Mouse (Mus musculus): ENCODE measurements around the gene Sord.

DNA sequence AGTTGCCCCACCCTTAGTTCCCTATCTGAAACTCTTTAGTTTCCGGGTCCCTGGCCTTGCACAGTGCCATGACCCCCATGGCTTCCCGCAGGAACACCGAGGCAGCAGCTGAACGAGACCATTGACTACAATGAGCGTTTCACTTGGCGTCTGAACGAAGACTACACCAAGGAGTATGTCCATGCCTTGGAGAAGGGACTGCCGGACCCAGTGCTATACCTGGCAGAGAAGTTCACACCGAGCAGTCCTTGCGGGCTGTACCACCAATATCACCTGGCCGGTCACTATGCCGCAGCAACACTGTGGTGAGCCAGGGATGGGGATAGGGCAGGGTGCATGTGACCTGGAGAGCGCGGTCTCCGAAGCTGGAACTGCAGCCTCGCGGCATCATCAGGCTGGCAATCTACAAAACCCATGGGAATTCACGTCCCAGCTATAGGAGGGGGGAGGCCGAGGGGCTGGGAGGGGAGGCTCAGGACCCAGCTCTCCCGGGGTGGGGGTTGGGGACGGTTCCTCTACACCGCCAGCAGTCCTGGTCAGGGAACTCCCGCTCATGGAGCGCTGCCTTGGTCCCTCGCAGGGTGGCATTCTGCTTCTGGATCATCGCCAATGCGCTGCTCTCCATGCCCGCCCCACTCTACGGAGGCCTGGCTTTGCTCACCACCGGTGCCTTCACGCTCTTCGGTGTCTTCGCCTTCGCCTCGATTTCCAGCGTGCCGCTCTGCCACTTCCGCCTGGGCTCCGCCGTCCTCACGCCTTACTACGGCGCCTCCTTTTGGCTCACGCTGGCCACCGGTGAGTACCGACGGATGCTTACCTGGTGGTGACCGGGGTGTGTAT, 66.8 kb downstream of the Sord start:
- no peak for TF ChIP-seq TAL1 (conservative IDR thresholded peaks at IDR 0.05; ENCODE audit: low read depth, low read length)
- TF ChIP-seq CTCF (IDR thresholded peaks at IDR 0.05; ENCODE audit: low read depth, low read length): no peak

All from G1E (cell line).